Mouse (Mus musculus): Measurements from ENCODE around the gene Gpr142. TPM values are rescaled to one million over a fixed set of nuclear protein-coding genes. Genes with fewer than 3 reads are reported as not detected.

The Gpr142 gene
- total RNA-seq (2021), result not detected
- long read RNA-seq, experiment 1, result 0 reads
- long read RNA-seq, experiment 2, result 0 reads

GRCm38 (mm10) chr11:114798624-114799023 lies at the start of gene Gpr142:
TSS of gene Gpr142 (plus strand) at chr11:114798924.
- DNase-seq, result no peak
- no peak for TF ChIP-seq CTCF (IDR thresholded peaks at IDR 0.05)
- intact Hi-C loops (cut with DNase I), result no loop called here

GRCm38 (mm10) chr11:114764820-114765818 lies 33.6 kb upstream of the Gpr142 start, which contains the start of gene Kif19a:
TSS of gene Kif19a (plus strand) at chr11:114765388.
- Histone ChIP-seq H3K4me3 (peak within 1 kb of the TSS; percentile 78), H3K27ac (peak within 1 kb of the TSS; percentile 84)
- intact Hi-C loops (cut with DNase I), result no loop called here
- peak; percentile 85 for DNase-seq
- no peak for TF ChIP-seq CTCF (IDR thresholded peaks at IDR 0.05)

More at GRCm38 (mm10) chr11:114798624-114799023, at the start of gene Gpr142:
- Histone ChIP-seq H3K27ac (no peak within 1 kb of the TSS), H3K4me3 (no peak within 1 kb of the TSS)

GRCm38 (mm10) chr11:114769911-114770310 lies 28.8 kb upstream of the Gpr142 start:
- intact Hi-C loops (cut with DNase I), result no loop called here
- no peak for DNase-seq
- TF ChIP-seq CTCF (IDR thresholded peaks at IDR 0.05), result no peak
- H3K4me3 ChIP-seq, result no peak overlapping the region
- no peak overlapping the region for H3K27ac ChIP-seq

GRCm38 (mm10) chr11:114771896-114772295 lies 26.8 kb upstream of the Gpr142 start:
- no peak overlapping the region for H3K4me3 ChIP-seq
- DNase-seq, result no peak
- H3K27ac ChIP-seq, result no peak overlapping the region
- TF ChIP-seq CTCF (IDR thresholded peaks at IDR 0.05), result no peak
- intact Hi-C loops (cut with DNase I), result no loop called here

- TF ChIP-seq CTCF (IDR thresholded peaks at IDR 0.05), result no peak
- intact Hi-C loops (cut with DNase I), result no loop called here
- Histone ChIP-seq H3K27ac (no peak overlapping the region), H3K4me3 (no peak overlapping the region)
- no peak for DNase-seq
Measured at GRCm38 (mm10) chr11:114780076-114780475, 18.6 kb upstream of the Gpr142 start.

GRCm38 (mm10) chr11:114785892-114786291 lies 12.8 kb upstream of the Gpr142 start:
- Histone ChIP-seq H3K27ac (no peak overlapping the region), H3K4me3 (no peak overlapping the region)
- DNase-seq, result no peak
- intact Hi-C loops (cut with DNase I), result no loop called here
- no peak for TF ChIP-seq CTCF (IDR thresholded peaks at IDR 0.05)

- no peak for DNase-seq
- TF ChIP-seq CTCF (IDR thresholded peaks at IDR 0.05), result no peak
- H3K4me3 ChIP-seq, result peak overlapping the region; percentile 43
- no peak overlapping the region for H3K27ac ChIP-seq
- intact Hi-C loops (cut with DNase I), result no loop called here
Measured at GRCm38 (mm10) chr11:114786326-114786725, 12.4 kb upstream of the Gpr142 start.

- no peak overlapping the region for H3K4me3 ChIP-seq
- no peak overlapping the region for H3K27ac ChIP-seq
- no peak for DNase-seq
- intact Hi-C loops (cut with DNase I), result no loop called here
- no peak for TF ChIP-seq CTCF (IDR thresholded peaks at IDR 0.05)
Measured at GRCm38 (mm10) chr11:114787611-114788010, 11.1 kb upstream of the Gpr142 start.

GRCm38 (mm10) chr11:114789061-114789714 lies 9.5 kb upstream of the Gpr142 start:
- no peak overlapping the region for H3K27ac ChIP-seq
- peak; percentile 100 for TF ChIP-seq CTCF (IDR thresholded peaks at IDR 0.05)
- intact Hi-C loops (cut with DNase I), result loop anchor here (1.0 kb wide), 1 partner anchor 44 kb away; no protein-coding TSS in a partner anchor
- peak overlapping the region; percentile 56 for H3K4me3 ChIP-seq
- peak; percentile 91 for DNase-seq

- H3K4me3 ChIP-seq, result peak overlapping the region; percentile 56
- TF ChIP-seq CTCF (IDR thresholded peaks at IDR 0.05), result no peak
- DNase-seq, result no peak
- H3K27ac ChIP-seq, result peak overlapping the region; percentile 24; the same call in 1 of the 2 replicates
- intact Hi-C loops (cut with DNase I), result loop anchor here (1.0 kb wide), 1 partner anchor 44 kb away; no protein-coding TSS in a partner anchor
Measured at GRCm38 (mm10) chr11:114789716-114790115, 9.0 kb upstream of the Gpr142 start.

GRCm38 (mm10) chr11:114790171-114790570 lies 8.6 kb upstream of the Gpr142 start:
- intact Hi-C loops (cut with DNase I), result no loop called here
- Histone ChIP-seq H3K27ac (peak overlapping the region; percentile 24; the same call in 1 of the 2 replicates), H3K4me3 (no peak overlapping the region)
- TF ChIP-seq CTCF (IDR thresholded peaks at IDR 0.05), result no peak
- no peak for DNase-seq

- Histone ChIP-seq H3K27ac (0 out of 2 replicates have a peak overlapping the region, but pooled peaks have one; percentile 16), H3K4me3 (no peak overlapping the region; the same call in 1 of the 2 replicates)
- no peak for DNase-seq
- TF ChIP-seq CTCF (IDR thresholded peaks at IDR 0.05), result no peak; the same call in 1 of the 2 replicates
- intact Hi-C loops (cut with DNase I), result no loop called here
Measured at GRCm38 (mm10) chr11:114790841-114791240, 7.9 kb upstream of the Gpr142 start.
